Mouse (Mus musculus) intestine, embryonic 16.5 days (tissue): Measurements from ENCODE around the gene Ncapd2. TPM values are rescaled to one million over a fixed set of nuclear protein-coding genes. Genes with fewer than 3 reads are reported as not detected.

Source experiments
- ATAC-seq: fragments of 200-750 bp; cut with Nextera tagmentation; 2 replicates; pipeline ENCODE4 v1.8.0; 2017; ENCODE audit warnings: moderate TSS enrichment, moderate library complexity
- H3K27ac ChIP-seq: fragments of 300-500 bp; sonication (generic); 2 replicates; pipeline ENCODE4 v1.5.1; 2014; ENCODE audit warnings: mild to moderate bottlenecking, low read length
- H3K27me3 ChIP-seq: fragments of 300-500 bp; sonication (generic); replicated peaks from 2 replicates; pipeline ENCODE4 v1.6.1; 2014; ENCODE audit warnings: low read length, control low read depth, mixed read lengths; ENCODE audit not compliant: control insufficient read depth, insufficient read depth
- H3K36me3 ChIP-seq: fragments of 300-500 bp; sonication (generic); 2 replicates; pipeline ENCODE4 v1.6.1; 2014; ENCODE audit warnings: low read length, control low read depth; ENCODE audit not compliant: control insufficient read depth, insufficient read depth
- H3K4me1 ChIP-seq: fragments of 300-500 bp; sonication (generic); 2 replicates; pipeline ENCODE4 v1.6.1; 2014; ENCODE audit warnings: low read length, control low read depth, mixed read lengths; ENCODE audit not compliant: control insufficient read depth, insufficient read depth
- H3K4me2 ChIP-seq: fragments of 300-500 bp; sonication (generic); 2 replicates; pipeline ENCODE4 v1.6.1; 2014; ENCODE audit warnings: low read depth, low read length, control low read depth
- H3K4me3 ChIP-seq: fragments of 300-500 bp; sonication (generic); 2 replicates; pipeline ENCODE4 v1.5.1; 2014; ENCODE audit warnings: mild to moderate bottlenecking, low read length
- H3K9ac ChIP-seq: fragments of 300-500 bp; sonication (generic); 2 replicates; pipeline ENCODE4 v1.6.1; 2014; ENCODE audit warnings: low read depth, low read length
- H3K9me3 ChIP-seq: fragments of 300-500 bp; sonication (generic); 2 replicates; pipeline ENCODE4 v1.6.1; 2016; ENCODE audit warnings: low read length, control low read depth; ENCODE audit not compliant: control insufficient read depth
- WGBS: fragments of 180-500 bp; shearing (Covaris S2); extraction: QIAGEN DNeasy Blood & Tissue Kit; methylation state at CpG from one replicate; pipeline ENCODE4 v1.1.7; 2014; 5-methylcytosine and 5-hydroxymethylcytosine counted together
- polyA plus RNA-seq: library from polyadenylated mRNA; unstranded; fragments of >200 nt; fragmentation: Nextera tagmentation; extraction: Ambion mirVana; gene quantifications from 2 replicates; pipeline ENCODE4 v1.2.1, GENCODE M21; 2015

Ncapd2 gene
- polyA plus RNA-seq, 1 experiment from 2014 or later, result 78.0 TPM

DNA sequence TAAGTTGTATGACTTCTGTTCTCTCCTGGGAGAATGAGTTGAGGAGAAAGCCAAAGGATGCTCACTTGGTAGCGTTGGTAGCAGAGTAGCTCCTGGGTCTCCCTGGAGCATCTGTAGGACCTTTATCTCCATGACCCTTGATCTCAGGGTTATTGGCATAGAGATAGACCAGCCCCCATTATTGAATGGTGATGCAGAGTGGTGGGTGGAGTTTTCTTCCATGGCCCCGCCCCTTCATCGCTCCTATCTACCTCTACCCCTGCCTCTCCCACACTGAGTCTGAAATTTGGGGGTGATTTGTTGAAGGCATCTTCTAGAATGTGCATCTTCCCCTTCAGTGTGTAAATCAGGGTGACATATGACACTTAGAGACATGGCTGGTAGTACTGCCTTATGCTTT is 35.0 kb downstream of the Ncapd2 start:
- peaks cover 7% of the 10 kb centered on the region for H3K36me3 ChIP-seq
- no peak for ATAC-seq
- no peaks in the 10 kb centered on the region for H3K9me3 ChIP-seq
- 88% methylated on average over 3 of the region's 3 CpGs for WGBS
- H3K4me2 ChIP-seq, result no peak overlapping the region
- H3K4me3 ChIP-seq, result no peak overlapping the region
- H3K4me1 ChIP-seq, result peaks cover 7% of the 10 kb centered on the region; the same call in 1 of the 2 replicates
- H3K27ac ChIP-seq, result no peak overlapping the region
- H3K9ac ChIP-seq, result no peak overlapping the region
- no peaks in the 10 kb centered on the region for H3K27me3 ChIP-seq

DNA sequence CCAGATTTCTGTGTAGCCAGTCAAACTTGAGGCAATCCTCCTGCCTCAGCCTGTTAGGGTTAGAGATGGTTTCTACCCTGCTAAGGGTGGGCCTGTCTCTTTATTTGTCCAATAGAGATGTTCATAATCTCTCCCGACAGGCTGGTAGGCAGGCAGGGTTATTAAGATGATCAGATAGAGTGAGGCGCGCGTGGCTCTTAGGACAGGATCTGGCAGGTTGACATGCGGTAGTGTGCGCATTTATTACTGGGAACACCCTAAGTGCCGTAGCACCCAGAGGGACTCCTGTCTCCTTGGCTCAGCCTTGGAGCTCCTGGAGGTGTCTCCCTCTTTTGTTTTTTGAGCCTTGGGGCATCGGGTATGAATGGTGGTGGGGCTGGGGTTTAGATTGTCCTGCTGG is 36.2 kb downstream of the Ncapd2 start:
- Histone ChIP-seq H3K4me3 (no peak overlapping the region), H3K4me1 (no peaks in the 10 kb centered on the region), H3K9ac (no peak overlapping the region), H3K27me3 (no peaks in the 10 kb centered on the region), H3K9me3 (no peaks in the 10 kb centered on the region), H3K27ac (no peak overlapping the region), H3K4me2 (no peak overlapping the region), H3K36me3 (peaks cover 7% of the 10 kb centered on the region)
- 72% methylated on average over 8 of the region's 8 CpGs for WGBS
- peak; percentile 21; the same call in 1 of the 2 replicates for ATAC-seq

- H3K27ac ChIP-seq, result no peak overlapping the region
- H3K27me3 ChIP-seq, result no peaks in the 10 kb centered on the region
- H3K9me3 ChIP-seq, result no peaks in the 10 kb centered on the region
- H3K4me2 ChIP-seq, result no peak overlapping the region
- no peak overlapping the region for H3K9ac ChIP-seq
- no peak overlapping the region for H3K4me3 ChIP-seq
- ATAC-seq, result no peak
- peaks cover 1% of the 10 kb centered on the region; the same call in 1 of the 2 replicates for H3K4me1 ChIP-seq
- peaks cover 7% of the 10 kb centered on the region; the same call in 1 of the 2 replicates for H3K36me3 ChIP-seq
These were observed 37.0 kb downstream of the Ncapd2 start for GRCm38 (mm10) chr6:125154550-125154949.

- peaks cover 10% of the 10 kb centered on the region for H3K4me1 ChIP-seq
- no peak for ATAC-seq
- H3K36me3 ChIP-seq, result peaks cover 4% of the 10 kb centered on the region; the same call in 1 of the 2 replicates
- no peak overlapping the region for H3K4me3 ChIP-seq
- H3K9me3 ChIP-seq, result no peaks in the 10 kb centered on the region
- H3K27ac ChIP-seq, result no peak overlapping the region
- H3K9ac ChIP-seq, result no peak overlapping the region
- WGBS, result 88% methylated on average over 4 of the region's 4 CpGs
- H3K4me2 ChIP-seq, result no peak overlapping the region
- no peaks in the 10 kb centered on the region for H3K27me3 ChIP-seq
These were observed 37.8 kb downstream of the Ncapd2 start for GRCm38 (mm10) chr6:125153682-125154081.

DNA sequence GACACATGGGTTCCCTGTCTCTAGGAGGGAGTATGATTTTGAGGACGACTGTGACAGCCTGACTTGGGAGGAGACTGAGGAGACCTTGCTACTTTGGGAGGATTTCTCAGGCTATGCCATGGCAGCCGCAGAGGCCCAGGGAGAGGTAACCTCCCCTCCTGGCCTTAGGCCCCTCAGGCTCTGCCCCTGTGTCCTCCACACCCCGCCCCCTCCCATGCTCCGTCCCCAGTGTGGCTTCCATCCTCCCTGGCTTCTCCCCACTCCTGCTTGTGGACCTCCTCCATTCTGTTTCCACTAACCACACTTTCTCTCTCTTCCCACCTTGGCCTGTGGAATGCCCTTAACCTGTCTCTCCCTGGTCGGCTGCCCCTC is 38.5 kb downstream of the Ncapd2 start:
- no peak overlapping the region for H3K4me3 ChIP-seq
- H3K9me3 ChIP-seq, result no peaks in the 10 kb centered on the region
- H3K4me2 ChIP-seq, result no peak overlapping the region
- H3K27me3 ChIP-seq, result no peaks in the 10 kb centered on the region
- no peak overlapping the region for H3K27ac ChIP-seq
- 83% methylated on average over 5 of the region's 5 CpGs for whole genome bisulfite sequencing
- ATAC-seq, result no peak
- no peak overlapping the region for H3K9ac ChIP-seq
- H3K4me1 ChIP-seq, result peaks cover 12% of the 10 kb centered on the region
- no peaks in the 10 kb centered on the region for H3K36me3 ChIP-seq

DNA sequence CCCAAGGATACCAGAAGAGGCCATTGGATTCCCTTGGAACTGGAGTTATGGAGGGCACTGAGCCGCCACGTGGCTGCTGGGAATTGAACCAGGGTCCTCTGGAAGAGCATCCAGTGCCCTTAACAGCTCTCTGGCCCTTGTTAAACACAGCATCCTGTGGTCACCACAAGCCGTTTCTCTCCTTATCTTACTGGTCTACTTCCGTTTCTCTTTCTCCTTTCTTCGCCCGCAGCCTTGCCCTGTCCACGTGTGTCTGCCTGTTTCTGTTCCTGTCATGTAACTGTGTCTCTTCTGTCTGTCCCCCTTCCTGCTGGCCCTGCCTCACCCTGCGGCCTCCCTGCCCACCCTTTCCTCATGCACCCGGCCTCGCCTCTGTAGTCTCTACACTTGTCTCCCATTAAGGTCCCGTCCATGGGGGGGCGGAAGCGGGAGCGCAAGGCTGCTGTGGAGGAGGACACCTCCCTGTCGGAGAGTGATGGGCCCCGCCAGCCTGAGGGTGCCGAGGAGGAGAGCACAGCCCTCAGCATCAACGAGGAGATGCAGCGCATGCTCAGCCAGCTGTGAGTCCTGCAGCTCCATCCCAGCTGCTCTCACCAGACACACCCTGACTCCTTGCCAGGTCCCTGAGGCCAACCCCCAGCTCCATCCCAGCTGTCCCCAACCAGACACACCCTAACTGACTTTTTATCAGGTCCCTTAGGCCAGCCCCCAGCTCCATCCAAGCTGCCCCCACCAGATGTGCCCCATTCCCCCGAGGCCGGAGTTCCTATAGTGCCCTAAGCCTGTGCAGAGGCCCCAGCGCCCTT is 39.1 kb downstream of the Ncapd2 start:
- Histone ChIP-seq H3K27ac (no peak overlapping the region), H3K36me3 (no peaks in the 10 kb centered on the region), H3K9me3 (no peaks in the 10 kb centered on the region), H3K9ac (no peak overlapping the region), H3K4me3 (no peak overlapping the region), H3K4me1 (peaks cover 15% of the 10 kb centered on the region), H3K27me3 (no peaks in the 10 kb centered on the region), H3K4me2 (no peak overlapping the region)
- 79% methylated on average over 22 of the region's 22 CpGs for WGBS
- ATAC-seq, result no peak

- no peak overlapping the region for H3K4me2 ChIP-seq
- no peak overlapping the region for H3K4me3 ChIP-seq
- H3K9me3 ChIP-seq, result no peaks in the 10 kb centered on the region
- H3K27ac ChIP-seq, result 0 out of 2 replicates have a peak overlapping the region, but pooled peaks have one; percentile 1
- WGBS, result 70% methylated on average over 7 of the region's 7 CpGs
- no peaks in the 10 kb centered on the region for H3K27me3 ChIP-seq
- H3K9ac ChIP-seq, result no peak overlapping the region
- no peak for ATAC-seq
- peaks cover 42% of the 10 kb centered on the region for H3K4me1 ChIP-seq
- no peaks in the 10 kb centered on the region for H3K36me3 ChIP-seq
These were observed 41.9 kb downstream of the Ncapd2 start for GRCm38 (mm10) chr6:125149569-125149950.

GRCm38 (mm10) chr6:125148926-125149568 is 42.5 kb downstream of the Ncapd2 start:
- no peak for ATAC-seq
- Histone ChIP-seq H3K27me3 (no peaks in the 10 kb centered on the region), H3K4me1 (peaks cover 42% of the 10 kb centered on the region), H3K27ac (0 out of 2 replicates have a peak overlapping the region, but pooled peaks have one; percentile 5), H3K9ac (peak overlapping the region; percentile 35; the same call in 1 of the 2 replicates), H3K4me3 (no peak overlapping the region), H3K36me3 (no peaks in the 10 kb centered on the region), H3K9me3 (no peaks in the 10 kb centered on the region), H3K4me2 (no peak overlapping the region)
- 68% methylated on average over 16 of the region's 16 CpGs for WGBS

DNA sequence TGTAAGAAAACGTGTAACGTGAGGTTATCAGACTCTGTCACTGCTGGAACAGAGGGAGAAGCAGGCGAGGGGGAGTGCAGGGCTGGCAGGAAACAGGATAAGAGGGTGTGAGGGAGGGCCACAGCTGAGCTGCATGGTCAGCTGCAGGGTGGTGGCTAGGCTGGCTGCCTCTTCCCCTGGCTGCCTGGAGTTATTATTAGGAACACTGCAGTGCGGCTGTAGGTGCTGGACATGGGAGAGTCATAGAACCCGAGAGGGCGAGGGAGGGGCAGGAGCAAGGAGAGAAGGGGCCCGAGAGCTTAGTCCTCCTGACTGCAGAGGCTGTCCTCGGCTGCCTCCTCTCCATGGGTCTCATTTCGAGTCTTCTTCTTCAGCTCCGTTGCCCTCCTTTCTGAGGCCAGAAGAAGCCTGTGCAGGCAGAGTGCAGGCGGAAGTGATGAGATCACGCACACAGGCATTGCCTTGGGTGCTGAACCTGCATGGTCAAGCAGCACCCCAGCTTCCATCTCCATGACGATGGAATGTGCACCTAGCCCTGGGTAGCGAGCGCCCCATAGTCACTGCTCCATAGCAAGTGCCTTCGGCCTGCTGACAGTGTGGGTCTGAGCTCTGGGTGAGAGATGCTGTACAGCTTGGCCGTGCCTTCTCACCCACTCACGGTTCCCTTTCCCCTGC is 43.1 kb downstream of the Ncapd2 start:
- H3K36me3 ChIP-seq, result no peaks in the 10 kb centered on the region
- peak overlapping the region; percentile 35 for H3K9ac ChIP-seq
- 61% methylated on average over 18 of the region's 18 CpGs for whole genome bisulfite sequencing
- H3K27ac ChIP-seq, result no peak overlapping the region
- peaks cover 42% of the 10 kb centered on the region for H3K4me1 ChIP-seq
- no peak overlapping the region for H3K4me3 ChIP-seq
- H3K27me3 ChIP-seq, result no peaks in the 10 kb centered on the region
- ATAC-seq, result no peak
- H3K9me3 ChIP-seq, result no peaks in the 10 kb centered on the region
- no peak overlapping the region for H3K4me2 ChIP-seq
